Comparison of ENCODE assay signal across 7 mouse cellular contexts in genomic region chr6:49368212-49368611, GRCm38 (mm10). TPM values are rescaled to one million over a fixed set of nuclear protein-coding genes. Genes with fewer than 3 reads are reported as not detected.
A peak's percentile ranks its signal among the peaks of the same experiment; 100 is the strongest.
DNase-seq lines count a peak whose midpoint lies in the region; ATAC-seq lines count a peak whose summit lies in the region.

No protein-coding gene starts in this region.

- ATAC-seq in liver, embryonic 15.5 days (ENCODE audit: insufficient read depth) = no peak

- no peaks in the 10 kb centered on the region for H3K36me3 ChIP-seq in liver, embryonic 15.5 days (replicated peaks)

- H3K9ac ChIP-seq in liver, embryonic 15.5 days = peak overlapping the region; percentile 49

- H3K4me2 ChIP-seq in liver, embryonic 15.5 days = peak overlapping the region; percentile 97

- H3K27me3 ChIP-seq in liver, embryonic 15.5 days = no peaks in the 10 kb centered on the region

- peak; percentile 11 for DNase-seq in thymus, postnatal 4 days
- no peak for DNase-seq in thymus, postnatal 10 days (ENCODE audit: low spot score in 2 of 2)
- DNase-seq in forelimb bud, embryonic 11.5 days (ENCODE audit: low read depth, low spot score) = peak; percentile 27
- no peak for DNase-seq in right cerebral cortex, postnatal 4 days
- no peak for DNase-seq in layer of hippocampus, adult 18-20 months (ENCODE audit: low spot score in 2 of 2)
- no peak for DNase-seq in left cerebral cortex, adult 9 months (ENCODE audit: low spot score in 2 of 2)

- H3K27ac ChIP-seq in liver, embryonic 15.5 days (replicated peaks) = no peak overlapping the region

- no peaks in the 10 kb centered on the region for H3K9me3 ChIP-seq in liver, embryonic 15.5 days (replicated peaks)

- peaks cover 24% of the 10 kb centered on the region for H3K4me1 ChIP-seq in liver, embryonic 15.5 days (replicated peaks)

- WGBS in liver, embryonic 15.5 days (ENCODE audit: insufficient replicate concordance) = 53% methylated on average over 3 of the region's 3 CpGs

- H3K4me3 ChIP-seq in liver, embryonic 15.5 days (replicated peaks) = peak overlapping the region; percentile 66

RNA-seq across cellular contexts. Expression of gene Fam221a, which starts 0.7 kb away (rescaled TPM):
- 1.6 and 2.1 TPM in 2 replicates for polyA plus RNA-seq in liver, embryonic 15.5 days (2015; fragmentation: Nextera tagmentation; extraction: Ambion mirVana)
- total RNA-seq in layer of hippocampus, adult 18-20 months (2021) = 1 to 10 TPM; 1.7 to 2.0 TPM

RNA-seq across cellular contexts. Expression of gene Stk31, which starts 27.2 kb away (rescaled TPM):
- polyA plus RNA-seq in liver, embryonic 15.5 days (2015; fragmentation: Nextera tagmentation; extraction: Ambion mirVana) = 0.06 TPM in 1 of 2 replicates, not detected in the other
- total RNA-seq in layer of hippocampus, adult 18-20 months (2021) = 1 to 10 TPM; 1.3 to 1.7 TPM

RNA-seq across cellular contexts. Expression of gene Ccdc126, which starts 49.1 kb away (rescaled TPM):
- 2.4 and 2.5 TPM in 2 replicates for polyA plus RNA-seq in liver, embryonic 15.5 days (2015; fragmentation: Nextera tagmentation; extraction: Ambion mirVana)
- 10 to 100 TPM; 10.7 to 12.0 TPM for total RNA-seq in layer of hippocampus, adult 18-20 months (2021)

Comparison
In these comparisons a context has a peak if more than half of its experiments do, and no peak if none do; other contexts are left out.
1. DNase-seq: peak in thymus, postnatal 4 days (single experiment) and forelimb bud, embryonic 11.5 days (single experiment); none in thymus, postnatal 10 days (0 of 2), right cerebral cortex, postnatal 4 days (single experiment), layer of hippocampus, adult 18-20 months (0 of 2) and left cerebral cortex, adult 9 months (0 of 2).